Mouse (Mus musculus): ENCODE measurements around the gene Tmem235.

- TF ChIP-seq POLR2A (IDR thresholded peaks at IDR 0.05; ENCODE audit: extremely low read depth, insufficient read depth, low read length) (no peak), CTCF (IDR thresholded peaks at IDR 0.05; ENCODE audit: extremely low read depth, insufficient read depth, low read length) (no peak)
Measured at GRCm38 (mm10) chr11:117894676-117895075, 34.1 kb downstream of the Tmem235 start.

Measured in cortical plate, adult 2 months (tissue).